Mouse (Mus musculus) forebrain, embryonic 14.5 days (tissue): ENCODE data around the gene Gm4952. TPM values are rescaled to one million over a fixed set of nuclear protein-coding genes. Genes with fewer than 3 reads are reported as not detected.

Source experiments
- ATAC-seq: fragments of 200-750 bp; cut with Nextera tagmentation; 2 replicates; pipeline ENCODE4 v1.8.0; 2017; ENCODE audit warnings: mild to moderate bottlenecking, moderate library complexity
- DNase-seq: peaks from one replicate; pipeline ENCODE4 v3.0.0-alpha.2; 2015; ENCODE audit warnings: low spot score
- H3K27ac ChIP-seq: fragments of 300-500 bp; sonication (generic); 2 replicates; pipeline ENCODE4 v1.5.1; 2014; ENCODE audit warnings: low read depth, mild to moderate bottlenecking, control low read depth, low read length, moderate library complexity
- H3K27me3 ChIP-seq: fragments of 300-500 bp; sonication (generic); replicated peaks from 2 replicates; pipeline ENCODE4 v1.6.1; 2014; ENCODE audit warnings: low read length, control low read depth, mixed read lengths; ENCODE audit not compliant: control insufficient read depth, insufficient read depth
- H3K36me3 ChIP-seq: fragments of 300-500 bp; sonication (generic); 2 replicates; pipeline ENCODE4 v1.6.1; 2014; ENCODE audit warnings: low read length, control low read depth; ENCODE audit not compliant: control insufficient read depth, insufficient read depth
- H3K4me1 ChIP-seq: fragments of 300-500 bp; sonication (generic); 2 replicates; pipeline ENCODE4 v1.6.1; 2014; ENCODE audit warnings: antibody characterized with exemption, low read length, control low read depth; ENCODE audit not compliant: control insufficient read depth, insufficient read depth
- H3K4me2 ChIP-seq: fragments of 300-500 bp; sonication (generic); 2 replicates; pipeline ENCODE4 v1.6.1; 2014; ENCODE audit warnings: mild to moderate bottlenecking, control low read depth, low read length
- H3K4me3 ChIP-seq: fragments of 300-500 bp; sonication (generic); 2 replicates; pipeline ENCODE4 v1.5.1; 2014; ENCODE audit warnings: low read depth, low read length, control low read depth
- H3K9ac ChIP-seq: fragments of 300-500 bp; sonication (generic); 2 replicates; pipeline ENCODE4 v1.6.1; 2014; ENCODE audit warnings: mild to moderate bottlenecking, low read length, control low read depth, moderate library complexity
- H3K9me3 ChIP-seq: fragments of 300-500 bp; sonication (generic); replicated peaks from 2 replicates; pipeline ENCODE4 v1.6.1; 2016; ENCODE audit warnings: low read length, control low read depth, mixed read lengths; ENCODE audit not compliant: control insufficient read depth
- WGBS: fragments of 180-500 bp; shearing (Covaris S2); extraction: QIAGEN DNeasy Blood & Tissue Kit; methylation state at CpG from one replicate; pipeline ENCODE4 v1.1.7; 2014; 5-methylcytosine and 5-hydroxymethylcytosine counted together
- polyA plus RNA-seq: library from polyadenylated mRNA; unstranded; fragments of >200 nt; fragmentation: Nextera tagmentation; extraction: Ambion mirVana; gene quantifications from 2 replicates; pipeline ENCODE4 v1.2.1, GENCODE M21; 2014

Gene Gm4952
- polyA plus RNA-seq, result not detected in 2 replicates

GRCm38 (mm10) chr19:12599674-12600073, at the start of gene Gm4952:
TSS of gene Gm4952 (plus strand) at chr19:12599974.
- ATAC-seq, result no peak
- WGBS, result 69% methylated on average over 1 of the region's 1 CpGs
- no peak within 1 kb of the TSS for H3K4me2 ChIP-seq
- DNase-seq, result no peak
- H3K9me3 ChIP-seq, result no peaks in the 10 kb centered on the region
- no peaks in the 10 kb centered on the region; the same call in 1 of the 2 replicates for H3K4me1 ChIP-seq
- H3K27me3 ChIP-seq, result no peaks in the 10 kb centered on the region
- no peak within 1 kb of the TSS for H3K4me3 ChIP-seq
- no peak within 1 kb of the TSS for H3K27ac ChIP-seq
- H3K36me3 ChIP-seq, result no peaks in the 10 kb centered on the region
- H3K9ac ChIP-seq, result no peak within 1 kb of the TSS

- no peak overlapping the region for H3K9ac ChIP-seq
- no peak overlapping the region for H3K27ac ChIP-seq
- no peaks in the 10 kb centered on the region for H3K4me1 ChIP-seq
- H3K36me3 ChIP-seq, result no peaks in the 10 kb centered on the region
- WGBS, result 67% methylated on average over 5 of the region's 5 CpGs
- DNase-seq, result no peak
- H3K4me2 ChIP-seq, result no peak overlapping the region
- H3K4me3 ChIP-seq, result no peak overlapping the region
- ATAC-seq, result no peak
- no peaks in the 10 kb centered on the region for H3K27me3 ChIP-seq
- H3K9me3 ChIP-seq, result no peaks in the 10 kb centered on the region
Measured at GRCm38 (mm10) chr19:12550005-12550942, 49.5 kb upstream of the Gm4952 start.

- Histone ChIP-seq H3K4me1 (no peaks in the 10 kb centered on the region), H3K4me2 (no peak overlapping the region), H3K27me3 (no peaks in the 10 kb centered on the region), H3K27ac (no peak overlapping the region), H3K36me3 (no peaks in the 10 kb centered on the region), H3K9me3 (no peaks in the 10 kb centered on the region), H3K4me3 (no peak overlapping the region), H3K9ac (no peak overlapping the region)
- ATAC-seq (no peak), DNase-seq (no peak)
- WGBS, result 90% methylated on average over 2 of the region's 2 CpGs
Measured at GRCm38 (mm10) chr19:12556293-12556692, 43.5 kb upstream of the Gm4952 start.

DNA sequence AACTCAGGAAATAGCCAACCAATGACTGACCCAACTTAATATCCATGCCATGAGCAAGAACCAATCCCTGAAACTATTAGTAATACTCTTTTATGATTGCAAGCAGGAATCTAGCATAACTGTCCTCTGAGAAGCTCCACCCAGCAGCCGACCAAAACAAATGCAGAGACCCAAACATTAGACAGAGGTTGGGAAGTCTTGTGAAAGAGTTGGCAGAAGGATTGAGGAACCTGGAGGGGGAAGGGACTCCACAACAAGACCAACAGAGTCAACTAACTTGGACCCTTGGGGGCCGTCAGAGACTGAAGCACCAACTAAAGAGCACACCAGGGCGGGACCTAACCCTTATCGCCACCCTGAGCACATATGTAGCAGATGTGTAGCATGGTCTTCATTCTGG, 41.6 kb upstream of the Gm4952 start:
- Histone ChIP-seq H3K4me3 (no peak overlapping the region), H3K27ac (no peak overlapping the region), H3K4me1 (no peaks in the 10 kb centered on the region), H3K9me3 (no peaks in the 10 kb centered on the region), H3K27me3 (no peaks in the 10 kb centered on the region), H3K9ac (no peak overlapping the region), H3K36me3 (no peaks in the 10 kb centered on the region), H3K4me2 (no peak overlapping the region)
- ATAC-seq (no peak), DNase-seq (no peak)
- 76% methylated on average over 4 of the region's 4 CpGs for WGBS

- Histone ChIP-seq H3K27ac (no peak overlapping the region), H3K27me3 (no peaks in the 10 kb centered on the region), H3K9ac (no peak overlapping the region), H3K4me3 (no peak overlapping the region), H3K36me3 (no peaks in the 10 kb centered on the region), H3K4me2 (no peak overlapping the region), H3K4me1 (no peaks in the 10 kb centered on the region), H3K9me3 (no peaks in the 10 kb centered on the region)
- DNase-seq, result no peak
- no peak for ATAC-seq
Measured at GRCm38 (mm10) chr19:12564197-12564596, 35.6 kb upstream of the Gm4952 start.

DNA sequence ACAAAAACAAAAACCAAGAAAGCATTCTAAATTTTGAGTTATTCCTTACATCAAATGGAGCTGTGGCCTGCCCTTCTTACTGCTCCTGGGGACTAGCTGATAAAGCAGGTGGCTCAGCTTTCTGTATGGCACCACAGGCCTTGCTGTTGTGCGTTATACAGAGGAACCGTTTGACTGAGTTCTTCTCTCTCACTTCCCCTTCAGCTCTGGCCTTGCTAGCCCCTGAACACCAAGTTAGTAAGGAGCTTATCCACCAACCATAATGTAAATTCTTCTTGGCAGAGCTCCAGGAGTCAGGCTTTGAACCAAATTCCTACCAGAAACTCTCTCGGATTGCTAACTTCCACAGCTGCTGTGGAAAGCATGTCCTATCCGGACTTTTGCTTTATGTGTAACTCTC, 32.8 kb upstream of the Gm4952 start:
- no peak overlapping the region for H3K9ac ChIP-seq
- no peaks in the 10 kb centered on the region for H3K36me3 ChIP-seq
- H3K27ac ChIP-seq, result no peak overlapping the region
- no peaks in the 10 kb centered on the region for H3K9me3 ChIP-seq
- 61% methylated on average over 4 of the region's 4 CpGs for WGBS
- no peak overlapping the region for H3K4me3 ChIP-seq
- no peaks in the 10 kb centered on the region for H3K4me1 ChIP-seq
- ATAC-seq, result no peak
- DNase-seq, result peak; percentile 23
- H3K4me2 ChIP-seq, result no peak overlapping the region
- H3K27me3 ChIP-seq, result no peaks in the 10 kb centered on the region

DNA sequence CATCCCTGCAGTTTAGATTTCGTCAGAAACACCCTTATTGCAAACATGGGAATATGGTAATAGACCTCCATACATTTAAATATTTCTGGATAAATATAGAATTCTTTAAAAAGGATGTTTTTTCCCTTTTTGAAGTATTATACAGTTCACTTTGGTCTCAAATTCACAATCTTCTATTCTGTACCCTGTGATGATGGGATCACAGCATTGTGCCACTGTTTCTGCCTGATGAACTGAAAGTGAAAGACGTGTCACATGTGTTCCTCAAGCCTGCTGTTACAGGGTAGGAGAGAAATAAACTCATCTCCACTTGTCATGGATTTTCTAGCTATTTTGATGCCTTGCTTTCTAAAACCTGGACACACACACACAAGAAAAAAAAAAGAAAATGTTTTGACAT, 28.9 kb upstream of the Gm4952 start:
- Histone ChIP-seq H3K4me2 (no peak overlapping the region), H3K9me3 (no peaks in the 10 kb centered on the region), H3K27me3 (no peaks in the 10 kb centered on the region), H3K27ac (no peak overlapping the region), H3K36me3 (no peaks in the 10 kb centered on the region), H3K9ac (no peak overlapping the region), H3K4me1 (0 out of 2 replicates have a peak, but pooled peaks cover 4% of the 10 kb centered on the region), H3K4me3 (no peak overlapping the region)
- 65% methylated on average over 2 of the region's 2 CpGs for WGBS
- DNase-seq (no peak), ATAC-seq (no peak)

DNA sequence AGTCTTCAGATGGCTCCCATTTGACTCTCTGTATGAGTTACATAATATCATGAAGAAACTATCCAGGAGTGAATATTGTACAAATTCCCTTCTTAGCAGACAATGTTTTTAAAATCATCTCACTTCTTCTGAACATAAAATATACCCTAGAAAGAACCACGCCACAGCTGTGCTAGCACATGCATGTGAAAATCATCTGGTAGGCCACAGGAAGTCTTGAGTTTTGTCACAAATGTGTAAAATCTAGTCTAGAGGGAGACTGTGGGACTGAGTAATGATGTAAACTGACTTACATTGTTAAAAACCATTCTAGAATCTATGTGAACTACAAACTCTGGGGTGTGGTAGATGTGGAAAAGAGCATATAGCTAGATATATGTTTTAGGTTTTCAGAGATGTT, 28.1 kb upstream of the Gm4952 start:
- 0 out of 2 replicates have a peak, but pooled peaks cover 4% of the 10 kb centered on the region for H3K4me1 ChIP-seq
- H3K36me3 ChIP-seq, result no peaks in the 10 kb centered on the region
- DNase-seq (no peak), ATAC-seq (no peak)
- no peak overlapping the region for H3K9ac ChIP-seq
- H3K4me3 ChIP-seq, result no peak overlapping the region
- H3K27ac ChIP-seq, result no peak overlapping the region
- no peaks in the 10 kb centered on the region for H3K9me3 ChIP-seq
- H3K27me3 ChIP-seq, result no peaks in the 10 kb centered on the region
- 92% methylated on average over 1 of the region's 1 CpGs for WGBS
- no peak overlapping the region for H3K4me2 ChIP-seq

GRCm38 (mm10) chr19:12572614-12573265, 27.0 kb upstream of the Gm4952 start:
- Histone ChIP-seq H3K4me2 (peak overlapping the region; percentile 54), H3K27me3 (no peaks in the 10 kb centered on the region), H3K27ac (no peak overlapping the region), H3K9ac (peak overlapping the region; percentile 26), H3K36me3 (no peaks in the 10 kb centered on the region), H3K9me3 (no peaks in the 10 kb centered on the region), H3K4me3 (peak overlapping the region; percentile 28), H3K4me1 (0 out of 2 replicates have a peak, but pooled peaks cover 4% of the 10 kb centered on the region)
- 88% methylated on average over 1 of the region's 1 CpGs for WGBS
- DNase-seq (no peak), ATAC-seq (peak; percentile 15; the same call in 1 of the 2 replicates)
